Comparison of ENCODE assay signal across 13 mouse cellular contexts in the genomic region with DNA sequence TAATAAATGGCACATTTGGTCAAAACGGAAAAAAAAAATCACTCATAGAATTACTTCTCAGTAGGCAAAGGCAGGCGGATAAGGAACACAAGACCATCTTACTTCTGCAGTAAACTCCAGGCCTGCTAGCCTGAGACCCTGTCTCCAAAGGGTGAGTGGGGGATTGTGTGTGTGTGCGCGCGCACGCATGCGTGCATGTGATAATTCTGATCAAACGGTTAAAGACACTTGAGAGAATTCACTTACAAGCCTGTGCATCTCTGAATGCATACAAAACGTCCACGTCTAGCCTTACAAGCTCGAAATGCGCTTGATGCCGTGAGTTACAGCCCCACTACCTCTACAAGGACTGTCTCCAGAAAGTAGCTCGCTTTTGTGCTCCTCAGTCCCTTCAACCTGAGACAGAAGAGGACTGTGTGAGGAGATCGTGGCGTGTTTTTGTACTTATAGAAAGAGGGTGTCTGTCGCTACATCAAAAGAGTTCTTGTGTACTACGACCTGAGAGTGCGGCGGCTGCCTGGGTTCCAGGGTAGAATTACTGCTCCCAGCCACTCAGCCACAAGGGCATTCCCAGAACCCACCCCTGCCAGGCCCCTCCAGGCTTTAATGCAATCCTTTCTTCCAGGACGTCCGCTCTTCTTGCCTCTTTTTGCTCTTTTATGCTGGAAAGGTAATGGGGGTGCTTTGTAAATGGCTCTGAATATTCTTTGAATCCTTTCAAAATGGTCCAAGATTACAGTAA. TPM values are rescaled to one million over a fixed set of nuclear protein-coding genes. Genes with fewer than 3 reads are reported as not detected.
A peak's percentile ranks its signal among the peaks of the same experiment; 100 is the strongest.
DNase-seq lines count a peak whose midpoint lies in the region; ATAC-seq and TF ChIP-seq lines count a peak whose summit lies in the region.
"Had no signal": no experiment of that assay in that cellular context is flagged by ENCODE, and none has a peak within 500 bp of the region (broad histone marks: within the 10 kb centered on the region; RNA-seq: fewer than 3 reads in every experiment).

No protein-coding gene starts in this region.

- WGBS in forebrain, embryonic 15.5 days: 12% methylated on average over 22 of the region's 22 CpGs
- 53% methylated on average over 22 of the region's 22 CpGs for WGBS in limb, embryonic 14.5 days

- H3K4me1 ChIP-seq in forebrain, embryonic 15.5 days: peaks cover 28% of the 10 kb centered on the region
- H3K4me1 ChIP-seq in limb, embryonic 14.5 days (ENCODE audit: control insufficient read depth, insufficient read depth, low read length): peaks cover 9% of the 10 kb centered on the region; the same call in 1 of the 2 replicates

- DNase-seq in embryo, embryonic 11 days: peak; percentile 47
- DNase-seq in embryo, embryonic 10 days (ENCODE audit: low spot score): no peak
- DNase-seq in Muller cell, postnatal 12 days (ENCODE audit: inconsistent ontology term): peak; percentile 38
- no peak for DNase-seq in limb, embryonic 14.5 days (ENCODE audit: low spot score)
- DNase-seq in ovary, postnatal 36 days (ENCODE audit: low spot score): no peak
- DNase-seq in heart, postnatal 4 days: no peak
- no peak for DNase-seq in right cerebral cortex, postnatal 10 days (ENCODE audit: low spot score in 2 of 2)
- DNase-seq: cerebellum, postnatal 25 days; kidney, postnatal 36 days; liver; lung, postnatal 14 days; thymus, postnatal 36 days had no signal

- no peaks in the 10 kb centered on the region for H3K9me3 ChIP-seq in forebrain, embryonic 15.5 days
- no peaks in the 10 kb centered on the region for H3K9me3 ChIP-seq in limb, embryonic 14.5 days (ENCODE audit: control insufficient read depth, low read length)

- peak overlapping the region; percentile 30 for H3K4me3 ChIP-seq in forebrain, embryonic 15.5 days
- H3K4me3 ChIP-seq in limb, embryonic 14.5 days (replicated peaks; ENCODE audit: low read length): no peak overlapping the region

- H3K4me2 ChIP-seq in forebrain, embryonic 15.5 days (replicated peaks): peak overlapping the region; percentile 43
- no peak overlapping the region; the same call in 1 of the 2 replicates for H3K4me2 ChIP-seq in limb, embryonic 14.5 days (replicated peaks; ENCODE audit: low read depth, low read length, severe bottlenecking)

- peak; percentile 75 for ATAC-seq in forebrain, embryonic 15.5 days (replicated peaks)
- ATAC-seq in limb, embryonic 14.5 days (ENCODE audit: low FRiP score, low read depth): no peak

- peak overlapping the region; percentile 76 for H3K27ac ChIP-seq in forebrain, embryonic 15.5 days (replicated peaks)
- no peak overlapping the region; the same call in 1 of the 2 replicates for H3K27ac ChIP-seq in limb, embryonic 14.5 days (replicated peaks; ENCODE audit: low read depth, low read length)

- peak overlapping the region; percentile 44 for H3K9ac ChIP-seq in forebrain, embryonic 15.5 days (replicated peaks)
- H3K9ac ChIP-seq in limb, embryonic 14.5 days (ENCODE audit: low read depth, low read length, severe bottlenecking): 0 out of 2 replicates have a peak overlapping the region, but pooled peaks have one; percentile 28

- no peak for TF ChIP-seq POLR2A in limb, embryonic 14.5 days (IDR thresholded peaks at IDR 0.05; ENCODE audit: borderline replicate concordance, extremely low read depth, insufficient read depth, insufficient read length)

- no peaks in the 10 kb centered on the region for H3K36me3 ChIP-seq in forebrain, embryonic 15.5 days
- no peaks in the 10 kb centered on the region for H3K36me3 ChIP-seq in limb, embryonic 14.5 days (ENCODE audit: control insufficient read depth, insufficient read depth, low read length)

- H3K27me3 ChIP-seq in forebrain, embryonic 15.5 days: no peaks in the 10 kb centered on the region
- H3K27me3 ChIP-seq in limb, embryonic 14.5 days (ENCODE audit: control insufficient read depth, insufficient read depth, low read length): no peaks in the 10 kb centered on the region

RNA-seq across cellular contexts. Expression of gene Cdc14a, which starts 24.3 kb away (rescaled TPM):
- 8.5 TPM in 2 replicates for polyA plus RNA-seq in forebrain, embryonic 15.5 days (2015; fragmentation: Nextera tagmentation; extraction: Ambion mirVana)
- 8.1 and 8.4 TPM in 2 replicates for polyA plus RNA-seq in limb, embryonic 14.5 days (2012; rRNA removed)
- polyA plus RNA-seq in limb, embryonic 14.5 days (2014; fragmentation: Nextera tagmentation; extraction: Ambion mirVana): 8.4 and 9.4 TPM in 2 replicates
- total RNA-seq in heart, postnatal 4 days (2021): 1 to 10 TPM; 5.3 to 5.8 TPM

Comparison
In these comparisons a context has a peak if more than half of its experiments do, and no peak if none do; other contexts are left out.
1. DNase-seq: peak in embryo, embryonic 11 days (single experiment) and Muller cell, postnatal 12 days (single experiment); none in embryo, embryonic 10 days (single experiment), limb, embryonic 14.5 days (single experiment), ovary, postnatal 36 days (single experiment), heart, postnatal 4 days (single experiment) and right cerebral cortex, postnatal 10 days (0 of 2).